Mouse (Mus musculus) B cell, adult 67 days (primary cell): ENCODE measurements around the gene E030018B13Rik. TPM values are rescaled to one million over a fixed set of nuclear protein-coding genes. Genes with fewer than 3 reads are reported as not detected.

Source experiments
- total RNA-seq, 2 experiments: library from RNA; stranded (reverse); gene quantifications; 4 replicates each; pipeline ENCODE4 v1.2.4; 2023

The E030018B13Rik gene
- not detected for total RNA-seq

DNA sequence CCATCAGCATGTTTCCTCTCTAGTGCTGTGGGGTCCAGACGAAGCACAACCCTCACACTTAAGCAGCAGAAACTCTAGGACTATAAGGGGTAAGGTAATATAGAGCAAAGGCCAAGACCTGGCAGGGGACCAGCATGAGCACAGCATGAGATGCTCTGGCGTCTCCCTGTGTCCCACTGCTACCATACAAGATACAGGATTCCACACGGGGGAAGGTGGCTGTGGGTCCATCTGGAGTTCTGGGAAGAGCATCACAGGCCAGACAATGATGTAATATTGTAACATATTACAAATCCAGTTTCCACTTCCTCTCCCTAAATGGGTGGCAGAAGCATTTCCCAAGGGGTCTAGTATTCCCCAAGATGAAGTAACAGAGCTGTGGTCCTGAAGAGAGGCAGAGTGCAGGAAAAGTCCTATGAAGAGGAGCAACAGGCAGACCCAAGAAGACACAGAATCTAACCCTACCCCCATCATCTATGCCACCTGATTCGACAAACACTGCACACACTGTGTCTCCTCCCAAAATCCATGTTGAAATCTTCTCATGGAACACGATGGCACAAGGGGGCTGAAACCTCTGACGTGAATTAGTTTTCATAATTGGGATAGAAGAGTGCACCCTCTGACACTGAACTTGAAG, at the start of gene E030018B13Rik:
Gene E030018B13Rik (plus strand): TSS at position 590 of the 640 bp plus-strand sequence.

GRCm38 (mm10) chr7:63938914-63939396, 22.3 kb downstream of the E030018B13Rik start, which contains the start of gene Klf13:
Gene Klf13, minus strand, starts transcription at chr7:63938915.

Other genes starting within 250 kb of the E030018B13Rik start
- 100 to 1,000 TPM; 247 to 251 TPM for gene Klf13, start 22.1 kb downstream of the E030018B13Rik start, total RNA-seq
- gene Trpm1, start 237.0 kb downstream of the E030018B13Rik start, total RNA-seq, result under 1 TPM in 1 of 2 experiments, not detected in 1; 0.49 TPM